18 mouse cellular contexts compared by ENCODE assay signal in genomic region chr8:58677847-58678450, GRCm38 (mm10).
A peak's percentile ranks its signal among the peaks of the same experiment; 100 is the strongest.
DNase-seq lines count a peak whose midpoint lies in the region; ATAC-seq lines count a peak whose summit lies in the region.
"Had no signal": no experiment of that assay in that cellular context is flagged by ENCODE, and none has a peak within 500 bp of the region (broad histone marks: within the 10 kb centered on the region; RNA-seq: fewer than 3 reads in every experiment).

No protein-coding gene starts in this region.

- H3K4me2 ChIP-seq in embryonic facial prominence, embryonic 14.5 days (ENCODE audit: low read depth, low read length) = no peak overlapping the region
- no peak overlapping the region for H3K4me2 ChIP-seq in midbrain, embryonic 11.5 days
- no peak overlapping the region for H3K4me2 ChIP-seq in midbrain, embryonic 14.5 days (ENCODE audit: low read length)
- H3K4me2 ChIP-seq: heart, embryonic 15.5 days; limb, embryonic 15.5 days had no signal

- H3K36me3 ChIP-seq in embryonic facial prominence, embryonic 14.5 days (ENCODE audit: control insufficient read depth, insufficient read depth, low read length) = no peaks in the 10 kb centered on the region
- no peaks in the 10 kb centered on the region for H3K36me3 ChIP-seq in embryonic facial prominence, embryonic 10.5 days (replicated peaks)
- H3K36me3 ChIP-seq in midbrain, embryonic 11.5 days (ENCODE audit: control insufficient read depth, insufficient read depth, low read length) = no peaks in the 10 kb centered on the region
- H3K36me3 ChIP-seq in midbrain, embryonic 10.5 days = no peaks in the 10 kb centered on the region
- H3K36me3 ChIP-seq in midbrain, embryonic 14.5 days (ENCODE audit: control insufficient read depth, insufficient read depth, low read length) = no peaks in the 10 kb centered on the region
- H3K36me3 ChIP-seq: heart, embryonic 15.5 days; limb, embryonic 15.5 days had no signal

- H3K9ac ChIP-seq in embryonic facial prominence, embryonic 14.5 days (ENCODE audit: low read depth, low read length) = no peak overlapping the region
- H3K9ac ChIP-seq in midbrain, embryonic 11.5 days (ENCODE audit: low read length) = no peak overlapping the region
- H3K9ac ChIP-seq in midbrain, embryonic 14.5 days (replicated peaks; ENCODE audit: low read length) = no peak overlapping the region
- H3K9ac ChIP-seq: heart, embryonic 15.5 days; limb, embryonic 15.5 days; liver, postnatal 0 days had no signal

- H3K4me1 ChIP-seq in embryonic facial prominence, embryonic 14.5 days (ENCODE audit: control insufficient read depth, insufficient read depth, low read length) = no peaks in the 10 kb centered on the region
- no peaks in the 10 kb centered on the region for H3K4me1 ChIP-seq in embryonic facial prominence, embryonic 10.5 days
- no peaks in the 10 kb centered on the region for H3K4me1 ChIP-seq in midbrain, embryonic 11.5 days (ENCODE audit: control insufficient read depth, insufficient read depth, low read length)
- peaks cover 6% of the 10 kb centered on the region for H3K4me1 ChIP-seq in midbrain, embryonic 10.5 days
- H3K4me1 ChIP-seq in midbrain, embryonic 14.5 days (ENCODE audit: control insufficient read depth, insufficient read depth, low read length) = peaks cover 6% of the 10 kb centered on the region; the same call in 1 of the 2 replicates
- H3K4me1 ChIP-seq: heart, embryonic 15.5 days had no signal

- 22% methylated on average over 6 of the region's 6 CpGs for WGBS in embryonic facial prominence, embryonic 14.5 days
- 41% methylated on average over 6 of the region's 6 CpGs for WGBS in embryonic facial prominence, embryonic 10.5 days
- WGBS in midbrain, embryonic 11.5 days = 29% methylated on average over 6 of the region's 6 CpGs
- 33% methylated on average over 6 of the region's 6 CpGs for WGBS in midbrain, embryonic 10.5 days
- WGBS in midbrain, embryonic 14.5 days = 16% methylated on average over 6 of the region's 6 CpGs

- no peak overlapping the region for H3K27ac ChIP-seq in embryonic facial prominence, embryonic 14.5 days (replicated peaks; ENCODE audit: low read depth, low read length)
- no peak overlapping the region for H3K27ac ChIP-seq in embryonic facial prominence, embryonic 10.5 days (replicated peaks)
- H3K27ac ChIP-seq in midbrain, embryonic 11.5 days (ENCODE audit: low read depth, low read length) = no peak overlapping the region
- H3K27ac ChIP-seq in midbrain, embryonic 10.5 days (replicated peaks) = no peak overlapping the region
- no peak overlapping the region for H3K27ac ChIP-seq in midbrain, embryonic 14.5 days (replicated peaks; ENCODE audit: low read depth, low read length)
- H3K27ac ChIP-seq: heart, embryonic 15.5 days; limb, embryonic 15.5 days had no signal

- no peaks in the 10 kb centered on the region for H3K27me3 ChIP-seq in embryonic facial prominence, embryonic 14.5 days (replicated peaks; ENCODE audit: control insufficient read depth, insufficient read depth, low read length)
- H3K27me3 ChIP-seq in embryonic facial prominence, embryonic 10.5 days (replicated peaks; ENCODE audit: low read depth, poor library complexity, severe bottlenecking) = no peaks in the 10 kb centered on the region
- H3K27me3 ChIP-seq in midbrain, embryonic 11.5 days (ENCODE audit: control insufficient read depth, insufficient read depth, low read length) = no peaks in the 10 kb centered on the region
- H3K27me3 ChIP-seq in midbrain, embryonic 10.5 days (ENCODE audit: low read depth, poor library complexity, severe bottlenecking) = no peaks in the 10 kb centered on the region
- no peaks in the 10 kb centered on the region for H3K27me3 ChIP-seq in midbrain, embryonic 14.5 days (ENCODE audit: control insufficient read depth, insufficient read depth, low read length)
- H3K27me3 ChIP-seq: CH12.LX; heart, embryonic 15.5 days; limb, embryonic 15.5 days had no signal

- H3K9me3 ChIP-seq in embryonic facial prominence, embryonic 14.5 days (ENCODE audit: control insufficient read depth, low read length) = no peaks in the 10 kb centered on the region
- no peaks in the 10 kb centered on the region for H3K9me3 ChIP-seq in embryonic facial prominence, embryonic 10.5 days
- no peaks in the 10 kb centered on the region for H3K9me3 ChIP-seq in midbrain, embryonic 11.5 days (ENCODE audit: control insufficient read depth, low read length)
- no peaks in the 10 kb centered on the region for H3K9me3 ChIP-seq in midbrain, embryonic 10.5 days (replicated peaks)
- H3K9me3 ChIP-seq in midbrain, embryonic 14.5 days (ENCODE audit: control insufficient read depth, low read length) = no peaks in the 10 kb centered on the region
- H3K9me3 ChIP-seq: heart, embryonic 15.5 days; limb, embryonic 15.5 days had no signal

- peak; percentile 52 for DNase-seq in embryonic facial prominence, embryonic 14.5 days (ENCODE audit: low spot score)
- DNase-seq in embryonic facial prominence, embryonic 10.5 days (ENCODE audit: low spot score) = no peak
- peak; percentile 85 for DNase-seq in midbrain, embryonic 11.5 days (ENCODE audit: low spot score, missing footprints)
- no peak for DNase-seq in midbrain, embryonic 10.5 days (ENCODE audit: low spot score)
- peak; percentile 32 for DNase-seq in midbrain, embryonic 14.5 days
- DNase-seq in urinary bladder, adult 18-20 months (ENCODE audit: low spot score in 2 of 2) = no peak
- DNase-seq in layer of hippocampus, postnatal 36 days = no peak
- DNase-seq: adrenal gland, adult 2 months; cerebellum, adult 11 months; gastrocnemius, postnatal 10 days; heart, adult 18-20 months; kidney, adult 2 months; kidney, postnatal 14 days; liver, postnatal 0 days; right cerebral cortex, postnatal 14 days had no signal

- ATAC-seq in embryonic facial prominence, embryonic 14.5 days (ENCODE audit: low read depth) = no peak
- peak; percentile 70; the same call in 1 of the 2 replicates for ATAC-seq in midbrain, embryonic 11.5 days (ENCODE audit: low FRiP score)
- no peak for ATAC-seq in midbrain, embryonic 14.5 days (ENCODE audit: low FRiP score, low TSS enrichment)
- ATAC-seq: liver, postnatal 0 days had no signal

- no peak overlapping the region for H3K4me3 ChIP-seq in embryonic facial prominence, embryonic 14.5 days (ENCODE audit: low read depth, low read length)
- H3K4me3 ChIP-seq in embryonic facial prominence, embryonic 10.5 days = no peak overlapping the region
- no peak overlapping the region for H3K4me3 ChIP-seq in midbrain, embryonic 11.5 days (ENCODE audit: low read depth, low read length)
- no peak overlapping the region for H3K4me3 ChIP-seq in midbrain, embryonic 10.5 days
- no peak overlapping the region for H3K4me3 ChIP-seq in midbrain, embryonic 14.5 days (replicated peaks; ENCODE audit: low read depth, low read length)
- H3K4me3 ChIP-seq: heart, embryonic 15.5 days; limb, embryonic 15.5 days had no signal

Comparison
In these comparisons a context has a peak if more than half of its experiments do, and no peak if none do; other contexts are left out.
1. DNase-seq: peak in embryonic facial prominence, embryonic 14.5 days (single experiment), midbrain, embryonic 11.5 days (single experiment) and midbrain, embryonic 14.5 days (single experiment); none in embryonic facial prominence, embryonic 10.5 days (single experiment), midbrain, embryonic 10.5 days (single experiment), urinary bladder, adult 18-20 months (0 of 2) and layer of hippocampus, postnatal 36 days (0 of 2).